Mouse (Mus musculus) adrenal gland, postnatal 0 days (tissue): ENCODE data around the gene Krtap15. TPM values are rescaled to one million over a fixed set of nuclear protein-coding genes. Genes with fewer than 3 reads are reported as not detected.

ENCODE experiments used
- polyA plus RNA-seq: library from polyadenylated mRNA; unstranded; fragments of >200 nt; fragmentation: Nextera tagmentation; extraction: Ambion mirVana; gene quantifications from 2 replicates; pipeline ENCODE4 v1.2.1, GENCODE M21; 2015

The Krtap15 gene
- polyA plus RNA-seq = not detected in 2 replicates

DNA sequence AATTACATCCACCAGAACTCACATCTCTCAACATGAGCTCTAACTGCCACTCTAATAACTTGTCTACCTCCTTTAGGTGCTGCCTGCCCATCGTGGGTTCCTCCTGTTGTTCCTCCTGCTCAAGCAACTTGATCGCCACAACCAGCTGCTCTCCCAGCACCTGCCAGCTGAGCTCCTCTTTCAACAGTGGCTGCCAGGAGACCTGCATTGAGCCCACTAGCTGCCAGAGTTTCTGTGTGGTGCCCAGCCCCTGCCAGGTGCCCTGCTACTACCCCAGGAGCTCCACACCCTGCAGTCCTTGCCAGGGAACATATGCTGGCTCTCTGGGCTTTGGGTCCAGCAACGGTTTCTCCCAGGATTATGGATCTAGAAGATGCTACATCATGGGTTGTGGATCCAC is at the start of gene Krtap15:
Gene Krtap15 (plus strand): TSS at position 150 of the 400 bp plus-strand sequence.

DNA sequence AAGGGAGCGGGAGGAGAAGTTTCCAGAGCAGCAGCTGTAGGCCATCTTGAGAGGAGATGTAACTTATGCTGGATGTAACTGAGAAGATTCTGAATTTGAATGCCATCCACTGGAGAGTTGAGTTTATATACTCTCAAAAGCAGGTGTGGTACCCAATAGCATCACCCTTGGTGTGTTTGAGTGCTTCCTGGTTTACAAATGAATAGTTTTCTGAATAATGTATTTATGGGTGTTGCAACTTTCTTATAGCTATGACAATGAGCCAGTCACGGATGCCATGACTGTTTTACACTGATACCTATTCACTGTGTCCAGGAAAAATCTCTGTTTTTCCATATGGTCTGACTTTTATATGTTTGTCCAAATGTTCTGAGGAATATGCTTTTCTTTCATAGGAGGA is 45.9 kb upstream of the Krtap15 start, which contains the start of gene 2310057N15Rik:
Gene 2310057N15Rik (minus strand): TSS at position 101 of the 400 bp plus-strand sequence.

GRCm38 (mm10) chr16:88777596-88777995 is 42.4 kb upstream of the Krtap15 start, which contains the start of gene Gm5965:
Gm5965 (plus strand) TSS chr16:88777896.

DNA sequence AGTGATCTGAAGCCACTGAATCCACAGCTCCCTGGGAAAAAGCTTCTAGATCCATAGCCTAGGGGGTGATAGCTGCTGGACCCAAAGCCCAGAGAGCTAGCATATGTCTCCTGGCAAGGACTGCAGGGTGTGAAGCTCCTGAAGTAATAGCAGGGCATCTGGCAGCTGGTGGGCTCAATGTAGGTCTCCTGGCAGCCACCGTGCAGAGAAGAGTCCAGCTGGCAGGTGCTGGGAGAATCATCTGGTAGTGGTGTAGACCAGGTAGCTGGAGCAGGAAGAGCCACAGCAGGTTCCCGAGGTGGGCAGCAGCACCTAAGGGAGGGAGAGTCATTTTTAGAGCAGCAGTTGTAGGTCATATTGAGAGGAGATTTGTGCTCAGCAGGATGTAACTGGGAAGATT is 8.2 kb upstream of the Krtap15 start, which contains the start of gene Gm20741:
Gene Gm20741 (minus strand): TSS at position 394 of the 400 bp plus-strand sequence.

GRCm38 (mm10) chr16:88826095-88826652 is 6.2 kb downstream of the Krtap15 start, which contains the start of gene Krtap14:
Krtap14 (minus strand) TSS chr16:88826145.

DNA sequence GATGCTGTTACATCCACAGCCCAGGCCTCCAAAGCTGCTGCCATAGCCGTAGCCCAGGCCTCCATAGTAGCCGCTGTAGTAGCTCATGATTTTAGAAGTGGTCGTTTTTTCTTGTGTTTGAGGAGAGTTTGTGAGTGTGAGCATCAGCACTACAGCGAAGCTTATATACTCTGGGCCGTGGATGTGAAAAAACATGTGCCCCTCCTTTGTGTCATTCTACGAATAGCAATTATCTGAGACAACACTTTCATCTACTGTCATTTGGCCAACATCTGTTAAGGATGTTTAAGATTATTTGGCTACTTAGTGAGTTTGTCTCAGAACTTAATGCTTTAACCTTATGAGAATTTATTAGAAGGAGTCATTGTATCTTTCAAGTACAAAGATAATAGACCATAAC is 49.3 kb downstream of the Krtap15 start, which contains the start of gene Krtap19-1:
Gene Krtap19-1 (minus strand): TSS at position 101 of the 400 bp plus-strand sequence.

DNA sequence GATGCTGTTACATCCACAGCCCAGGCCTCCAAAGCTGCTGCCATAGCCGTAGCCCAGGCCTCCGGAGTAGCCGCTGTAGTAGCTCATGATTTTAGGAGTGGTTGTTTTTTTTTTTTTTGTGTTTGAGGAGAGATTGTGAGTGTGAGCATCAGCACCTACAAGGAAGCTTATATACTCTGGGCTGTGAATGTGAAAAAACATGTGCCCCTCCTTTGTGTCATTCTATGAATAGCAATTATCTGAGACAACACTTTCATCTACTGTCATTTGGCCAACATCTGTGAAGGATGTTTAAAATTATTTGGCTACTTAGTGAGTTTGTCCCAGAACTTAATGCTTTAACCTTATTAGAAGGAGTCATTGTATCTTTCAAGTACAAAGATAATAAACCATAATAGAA is 54.2 kb downstream of the Krtap15 start, which contains the start of gene Krtap19-2:
Gene Krtap19-2 (minus strand): TSS at position 101 of the 400 bp plus-strand sequence.

DNA sequence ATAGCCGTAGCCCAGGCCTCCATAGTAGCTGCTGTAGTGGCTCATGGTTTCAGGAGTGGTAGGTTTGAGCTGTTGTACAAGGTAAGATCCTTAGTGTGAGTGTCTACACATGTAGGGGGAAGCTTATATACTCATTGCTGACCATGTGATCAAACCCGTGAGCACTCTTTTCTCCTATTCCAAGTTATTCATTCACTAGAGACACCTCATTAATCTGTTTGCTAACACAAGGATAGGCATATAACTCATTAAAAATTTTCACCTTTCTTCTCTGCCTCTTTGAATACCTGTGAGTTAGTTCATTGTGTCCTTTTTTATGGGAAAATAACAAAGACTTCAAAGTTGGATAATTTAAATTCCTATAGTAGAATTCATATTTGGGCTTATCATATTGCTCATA is 57.9 kb downstream of the Krtap15 start, which contains the start of gene Krtap19-3:
Gene Krtap19-3 (minus strand): TSS at position 101 of the 400 bp plus-strand sequence.

Other genes starting within 250 kb of the Krtap15 start
- gene Krtap24-1, start 207.9 kb upstream of the Krtap15 start, polyA plus RNA-seq = not detected in 2 replicates
- gene 2310079G19Rik, start 192.5 kb upstream of the Krtap15 start, polyA plus RNA-seq = not detected in 2 replicates
- not detected in 2 replicates for gene Krtap26-1, start 172.4 kb upstream of the Krtap15 start, polyA plus RNA-seq
- gene Krtap27-1, start 148.5 kb upstream of the Krtap15 start, polyA plus RNA-seq = not detected in 2 replicates
- gene 2310061N02Rik, start 112.3 kb upstream of the Krtap15 start, polyA plus RNA-seq = not detected in 2 replicates
- not detected in 2 replicates for gene Krtap13-1, start 91.4 kb upstream of the Krtap15 start, polyA plus RNA-seq
- gene Krtap13, start 68.6 kb upstream of the Krtap15 start, polyA plus RNA-seq = not detected in 2 replicates
- not detected in 2 replicates for gene 2310034C09Rik, start 61.4 kb upstream of the Krtap15 start, polyA plus RNA-seq
- gene 2310057N15Rik, start 46.0 kb upstream of the Krtap15 start, polyA plus RNA-seq = not detected in 2 replicates
- not detected in 2 replicates for gene Gm5965, start 42.3 kb upstream of the Krtap15 start, polyA plus RNA-seq
- not detected in 2 replicates for gene Gm20741, start 8.0 kb upstream of the Krtap15 start, polyA plus RNA-seq
- not detected in 2 replicates for gene Krtap14, start 5.9 kb downstream of the Krtap15 start, polyA plus RNA-seq
- gene Krtap19-1, start 49.2 kb downstream of the Krtap15 start, polyA plus RNA-seq = not detected in 2 replicates
- not detected in 2 replicates for gene Krtap19-2, start 54.1 kb downstream of the Krtap15 start, polyA plus RNA-seq
- not detected in 2 replicates for gene Krtap19-3, start 57.8 kb downstream of the Krtap15 start, polyA plus RNA-seq
- not detected in 2 replicates for gene Krtap19-4, start 64.9 kb downstream of the Krtap15 start, polyA plus RNA-seq
- not detected in 2 replicates for gene Krtap19-5, start 76.2 kb downstream of the Krtap15 start, polyA plus RNA-seq
- gene Krtap19-9b, start 112.0 kb downstream of the Krtap15 start, polyA plus RNA-seq = not detected in 2 replicates
- not detected in 2 replicates for gene Krtap16-3, start 142.7 kb downstream of the Krtap15 start, polyA plus RNA-seq
- gene Krtap22-2, start 190.5 kb downstream of the Krtap15 start, polyA plus RNA-seq = not detected in 2 replicates
- gene Gm10229, start 195.1 kb downstream of the Krtap15 start, polyA plus RNA-seq = not detected in 2 replicates
- not detected in 2 replicates for gene Krtap6-1, start 211.5 kb downstream of the Krtap15 start, polyA plus RNA-seq
- not detected in 2 replicates for gene Gm10228, start 221.3 kb downstream of the Krtap15 start, polyA plus RNA-seq
- not detected in 2 replicates for gene Krtap6-5, start 227.7 kb downstream of the Krtap15 start, polyA plus RNA-seq
- not detected in 2 replicates for gene 1110025L11Rik, start 243.8 kb downstream of the Krtap15 start, polyA plus RNA-seq